Mouse (Mus musculus) heart, embryonic 12.5 days (tissue): ENCODE data around the gene Daam2. TPM values are rescaled to one million over a fixed set of nuclear protein-coding genes. Genes with fewer than 3 reads are reported as not detected.

Source experiments
- ATAC-seq: fragments of 200-750 bp; cut with Nextera tagmentation; 2 replicates; pipeline ENCODE4 v1.8.0; 2017; ENCODE audit warnings: moderate TSS enrichment, moderate library complexity; ENCODE audit not compliant: insufficient number of reproducible peaks, low FRiP score
- H3K27ac ChIP-seq: fragments of 300-500 bp; sonication (generic); 2 replicates; pipeline ENCODE4 v1.5.1; 2016; ENCODE audit warnings: mild to moderate bottlenecking, moderate library complexity; ENCODE audit not compliant: poor library complexity, severe bottlenecking
- H3K27me3 ChIP-seq: fragments of 300-500 bp; sonication (generic); replicated peaks from 2 replicates; pipeline ENCODE4 v1.6.1; 2016; ENCODE audit warnings: mild to moderate bottlenecking, moderate library complexity
- H3K36me3 ChIP-seq: fragments of 300-500 bp; sonication (generic); 2 replicates; pipeline ENCODE4 v1.6.1; 2016; ENCODE audit warnings: mild to moderate bottlenecking, moderate library complexity
- H3K4me1 ChIP-seq: fragments of 300-500 bp; sonication (generic); replicated peaks from 2 replicates; pipeline ENCODE4 v1.6.1; 2016; ENCODE audit warnings: mild to moderate bottlenecking
- H3K4me2 ChIP-seq: fragments of 300-500 bp; sonication (generic); 2 replicates; pipeline ENCODE4 v1.6.1; 2016; ENCODE audit warnings: mild to moderate bottlenecking, moderate library complexity
- H3K4me3 ChIP-seq: fragments of 300-500 bp; sonication (generic); 2 replicates; pipeline ENCODE4 v1.5.1; 2016; ENCODE audit warnings: mild to moderate bottlenecking
- H3K9ac ChIP-seq: fragments of 300-500 bp; sonication (generic); 2 replicates; pipeline ENCODE4 v1.6.1; 2016; ENCODE audit warnings: mild to moderate bottlenecking, moderate library complexity
- H3K9me3 ChIP-seq: fragments of 300-500 bp; sonication (generic); replicated peaks from 2 replicates; pipeline ENCODE4 v1.6.1; 2016; ENCODE audit warnings: mild to moderate bottlenecking, moderate library complexity
- WGBS: fragments of 180-500 bp; shearing (Covaris S2); methylation state at CpG from one replicate; pipeline ENCODE4 v1.1.7; 2016; 5-methylcytosine and 5-hydroxymethylcytosine counted together
- polyA plus RNA-seq: library from polyadenylated mRNA; unstranded; fragments of >200 nt; fragmentation: Nextera tagmentation; extraction: Ambion mirVana; gene quantifications from 2 replicates; pipeline ENCODE4 v1.2.1, GENCODE M21; 2016

The Daam2 gene
- polyA plus RNA-seq, 1 experiment from 2014 or later, result 4.1 TPM

- Histone ChIP-seq H3K9ac (no peak overlapping the region), H3K4me1 (peaks cover 23% of the 10 kb centered on the region), H3K27me3 (no peaks in the 10 kb centered on the region), H3K4me3 (no peak overlapping the region), H3K4me2 (no peak overlapping the region), H3K9me3 (no peaks in the 10 kb centered on the region), H3K36me3 (no peaks in the 10 kb centered on the region), H3K27ac (no peak overlapping the region)
- 51% methylated on average over 3 of the region's 3 CpGs for WGBS
- no peak for ATAC-seq
Measured at GRCm38 (mm10) chr17:49517091-49517490, 47.1 kb downstream of the Daam2 start.

- H3K4me3 ChIP-seq, result no peak overlapping the region
- H3K4me2 ChIP-seq, result no peak overlapping the region
- H3K4me1 ChIP-seq, result peaks cover 23% of the 10 kb centered on the region
- H3K27ac ChIP-seq, result no peak overlapping the region
- 49% methylated on average over 4 of the region's 4 CpGs for WGBS
- no peaks in the 10 kb centered on the region for H3K27me3 ChIP-seq
- H3K36me3 ChIP-seq, result no peaks in the 10 kb centered on the region
- ATAC-seq, result no peak
- H3K9ac ChIP-seq, result no peak overlapping the region
- no peaks in the 10 kb centered on the region for H3K9me3 ChIP-seq
Measured at GRCm38 (mm10) chr17:49515678-49516077, 48.5 kb downstream of the Daam2 start.

- peaks cover 20% of the 10 kb centered on the region for H3K4me1 ChIP-seq
- no peaks in the 10 kb centered on the region for H3K9me3 ChIP-seq
- no peaks in the 10 kb centered on the region for H3K27me3 ChIP-seq
- no peak overlapping the region for H3K4me2 ChIP-seq
- H3K9ac ChIP-seq, result no peak overlapping the region
- 78% methylated on average over 3 of the region's 3 CpGs for WGBS
- no peak for ATAC-seq
- H3K27ac ChIP-seq, result no peak overlapping the region
- no peak overlapping the region for H3K4me3 ChIP-seq
- H3K36me3 ChIP-seq, result no peaks in the 10 kb centered on the region
Measured at GRCm38 (mm10) chr17:49515141-49515540, 49.0 kb downstream of the Daam2 start.

- H3K4me3 ChIP-seq, result no peak overlapping the region
- no peaks in the 10 kb centered on the region for H3K9me3 ChIP-seq
- no peak overlapping the region for H3K9ac ChIP-seq
- no peak overlapping the region for H3K27ac ChIP-seq
- 36% methylated on average over 5 of the region's 5 CpGs for WGBS
- no peaks in the 10 kb centered on the region for H3K27me3 ChIP-seq
- no peak overlapping the region for H3K4me2 ChIP-seq
- no peaks in the 10 kb centered on the region for H3K36me3 ChIP-seq
- ATAC-seq, result 0 out of 2 replicates have a peak, but pooled peaks have one; percentile 22
- H3K4me1 ChIP-seq, result peaks cover 14% of the 10 kb centered on the region
Measured at GRCm38 (mm10) chr17:49512671-49513085, 51.5 kb downstream of the Daam2 start.

GRCm38 (mm10) chr17:49509431-49509830, 54.7 kb downstream of the Daam2 start:
- ATAC-seq, result no peak
- Histone ChIP-seq H3K9me3 (no peaks in the 10 kb centered on the region), H3K27me3 (no peaks in the 10 kb centered on the region), H3K36me3 (no peaks in the 10 kb centered on the region), H3K4me3 (no peak overlapping the region), H3K27ac (no peak overlapping the region), H3K4me2 (no peak overlapping the region), H3K9ac (no peak overlapping the region), H3K4me1 (peaks cover 8% of the 10 kb centered on the region)
- WGBS, result 88% methylated on average over 16 of the region's 16 CpGs

- Histone ChIP-seq H3K4me2 (no peak overlapping the region), H3K4me1 (peaks cover 6% of the 10 kb centered on the region), H3K9me3 (no peaks in the 10 kb centered on the region), H3K9ac (no peak overlapping the region), H3K36me3 (no peaks in the 10 kb centered on the region), H3K27me3 (no peaks in the 10 kb centered on the region), H3K4me3 (no peak overlapping the region), H3K27ac (no peak overlapping the region)
- no peak for ATAC-seq
- 56% methylated on average over 6 of the region's 6 CpGs for WGBS
Measured at GRCm38 (mm10) chr17:49503246-49503900, 60.8 kb downstream of the Daam2 start.

- peaks cover 2% of the 10 kb centered on the region; the same call in 1 of the 2 replicates for H3K36me3 ChIP-seq
- H3K27me3 ChIP-seq, result no peaks in the 10 kb centered on the region
- peaks cover 6% of the 10 kb centered on the region for H3K4me1 ChIP-seq
- ATAC-seq, result no peak
- no peak overlapping the region for H3K27ac ChIP-seq
- 17% methylated on average over 2 of the region's 2 CpGs for WGBS
- H3K9me3 ChIP-seq, result no peaks in the 10 kb centered on the region
- H3K4me2 ChIP-seq, result no peak overlapping the region
- H3K4me3 ChIP-seq, result no peak overlapping the region
- H3K9ac ChIP-seq, result no peak overlapping the region
Measured at GRCm38 (mm10) chr17:49500234-49500633, 63.9 kb downstream of the Daam2 start.

- Histone ChIP-seq H3K9ac (no peak overlapping the region), H3K4me3 (no peak overlapping the region), H3K9me3 (no peaks in the 10 kb centered on the region), H3K36me3 (peaks cover 4% of the 10 kb centered on the region; the same call in 1 of the 2 replicates), H3K27ac (no peak overlapping the region), H3K4me2 (no peak overlapping the region), H3K4me1 (peaks cover 6% of the 10 kb centered on the region), H3K27me3 (no peaks in the 10 kb centered on the region)
- WGBS, result 92% methylated on average over 2 of the region's 2 CpGs
- ATAC-seq, result no peak
Measured at GRCm38 (mm10) chr17:49499635-49500034, 64.5 kb downstream of the Daam2 start.

- no peak for ATAC-seq
- 63% methylated on average over 3 of the region's 3 CpGs for WGBS
- H3K36me3 ChIP-seq, result peaks cover 17% of the 10 kb centered on the region
- no peak overlapping the region for H3K27ac ChIP-seq
- H3K4me3 ChIP-seq, result no peak overlapping the region
- H3K4me2 ChIP-seq, result no peak overlapping the region
- 0 out of 2 replicates have a peak, but pooled peaks cover 2% of the 10 kb centered on the region for H3K9me3 ChIP-seq
- no peaks in the 10 kb centered on the region for H3K27me3 ChIP-seq
- peaks cover 6% of the 10 kb centered on the region for H3K4me1 ChIP-seq
- no peak overlapping the region for H3K9ac ChIP-seq
Measured at GRCm38 (mm10) chr17:49498169-49498568, 66.0 kb downstream of the Daam2 start.

- H3K27me3 ChIP-seq, result no peaks in the 10 kb centered on the region
- peaks cover 19% of the 10 kb centered on the region for H3K4me1 ChIP-seq
- H3K4me2 ChIP-seq, result no peak overlapping the region
- ATAC-seq, result no peak
- no peak overlapping the region for H3K9ac ChIP-seq
- H3K27ac ChIP-seq, result no peak overlapping the region
- WGBS, result 88% methylated on average over 4 of the region's 4 CpGs
- no peak overlapping the region for H3K4me3 ChIP-seq
- H3K36me3 ChIP-seq, result peaks cover 21% of the 10 kb centered on the region
- 0 out of 2 replicates have a peak, but pooled peaks cover 3% of the 10 kb centered on the region for H3K9me3 ChIP-seq
Measured at GRCm38 (mm10) chr17:49493276-49493675, 70.9 kb downstream of the Daam2 start.

- Histone ChIP-seq H3K36me3 (peaks cover 20% of the 10 kb centered on the region), H3K4me2 (no peak overlapping the region; the same call in 1 of the 2 replicates), H3K4me1 (peaks cover 24% of the 10 kb centered on the region), H3K9me3 (0 out of 2 replicates have a peak, but pooled peaks cover 3% of the 10 kb centered on the region), H3K27me3 (no peaks in the 10 kb centered on the region), H3K27ac (peak overlapping the region; percentile 82), H3K4me3 (no peak overlapping the region), H3K9ac (no peak overlapping the region)
- WGBS, result 13% methylated on average over 5 of the region's 5 CpGs
- ATAC-seq, result no peak
Measured at GRCm38 (mm10) chr17:49489098-49489497, 75.0 kb downstream of the Daam2 start.

- no peak for ATAC-seq
Measured at GRCm38 (mm10) chr17:49484435-49484834, 79.7 kb downstream of the Daam2 start.

More at GRCm38 (mm10) chr17:49484435-49484834, 79.7 kb downstream of the Daam2 start:
- Histone ChIP-seq H3K36me3 (peaks cover 33% of the 10 kb centered on the region), H3K4me3 (no peak overlapping the region), H3K27ac (no peak overlapping the region), H3K4me2 (no peak overlapping the region), H3K27me3 (no peaks in the 10 kb centered on the region), H3K9me3 (no peaks in the 10 kb centered on the region), H3K9ac (no peak overlapping the region), H3K4me1 (peaks cover 19% of the 10 kb centered on the region)
- 62% methylated on average over 3 of the region's 3 CpGs for WGBS
